Mouse (Mus musculus): Measurements from ENCODE around the gene Cdh4.

Gene Cdh4

DNA sequence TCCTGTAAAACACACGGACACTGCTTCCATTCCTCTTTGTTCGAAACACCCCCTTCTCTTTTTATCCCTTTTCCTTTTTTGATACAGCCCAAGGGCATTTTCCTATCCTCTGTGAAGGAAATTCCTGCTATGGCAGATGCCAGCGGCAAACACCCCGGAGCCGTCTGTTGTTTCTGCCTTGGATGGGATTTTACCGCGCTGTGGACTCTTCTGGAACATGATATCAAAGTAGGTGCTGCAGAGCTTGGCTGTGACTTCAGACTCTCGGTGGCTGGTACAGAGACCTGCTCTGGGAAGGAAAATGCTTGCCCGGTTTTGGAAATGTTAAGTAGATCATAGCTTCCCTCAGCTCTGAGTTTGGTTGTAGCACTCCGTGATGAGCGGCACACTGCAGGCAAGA, 156.7 kb downstream of the Cdh4 start:
- DNase-seq (ENCODE audit: low read depth), result no peak

- DNase-seq (ENCODE audit: low read depth), result no peak
These were observed 157.7 kb downstream of the Cdh4 start for GRCm38 (mm10) chr2:179599886-179600285.

- no peak for DNase-seq (ENCODE audit: low read depth)
These were observed 158.1 kb downstream of the Cdh4 start for GRCm38 (mm10) chr2:179600347-179600746.

DNA sequence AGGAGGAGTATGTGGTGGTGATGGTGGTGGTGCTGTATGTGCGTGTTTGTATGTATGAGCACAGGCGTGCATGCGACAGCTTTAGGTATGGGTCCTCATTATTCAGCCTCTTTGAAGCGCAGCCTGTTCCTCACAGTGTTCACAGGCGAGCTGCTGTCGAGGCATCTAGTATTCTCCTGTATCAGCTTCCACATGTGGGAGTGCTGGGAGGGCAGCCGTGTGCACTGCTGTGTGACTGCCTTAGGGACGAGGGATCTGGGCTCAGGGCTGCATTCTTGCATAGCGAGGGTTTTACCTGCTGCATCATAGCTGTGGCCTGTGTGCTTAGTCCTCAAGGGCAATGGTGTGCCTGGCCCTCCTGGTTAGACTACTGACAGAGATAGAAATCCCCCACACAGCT, 158.9 kb downstream of the Cdh4 start:
- no peak for DNase-seq (ENCODE audit: low read depth)

DNA sequence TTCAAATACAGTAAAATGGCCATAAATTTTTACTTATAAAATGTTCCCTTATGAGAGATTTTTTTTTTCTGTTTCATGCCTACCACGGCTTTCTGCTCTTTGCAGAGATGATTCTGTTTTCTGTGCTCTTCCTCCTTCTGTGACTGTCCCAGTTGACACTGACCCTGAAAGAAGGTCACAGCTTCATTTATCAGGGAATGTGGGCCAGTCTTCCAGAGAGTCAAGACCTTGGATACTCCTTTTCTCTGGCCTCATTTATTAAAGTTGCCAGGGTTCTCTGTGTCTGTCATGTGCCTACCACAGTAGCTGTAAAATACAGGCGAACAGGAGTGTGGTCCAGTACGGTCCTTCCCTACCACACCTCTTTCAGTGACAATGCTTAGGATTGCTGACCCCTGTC, 162.5 kb downstream of the Cdh4 start:
- DNase-seq (ENCODE audit: low read depth), result no peak

DNA sequence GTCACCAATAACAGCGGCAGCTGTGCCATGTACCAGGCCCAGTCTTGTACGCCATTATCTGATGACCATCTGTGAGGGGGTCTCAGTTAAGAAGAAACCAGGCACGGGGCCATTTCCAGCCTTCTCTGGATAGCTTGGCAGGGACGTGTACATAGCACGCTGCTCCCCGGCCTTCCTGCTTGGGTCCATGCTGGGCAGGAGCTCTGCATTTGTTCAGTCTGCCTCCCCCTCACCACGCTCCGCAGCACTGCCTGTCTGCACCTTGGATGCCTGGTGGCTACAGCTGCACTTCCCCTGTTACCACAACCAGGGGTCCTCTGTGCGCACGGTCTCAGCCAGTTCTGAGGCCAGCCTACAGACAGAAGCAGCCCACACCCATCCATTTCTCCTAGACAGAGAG, 163.0 kb downstream of the Cdh4 start:
- DNase-seq (ENCODE audit: low read depth), result no peak

- no peak for DNase-seq (ENCODE audit: low read depth)
These were observed 164.1 kb downstream of the Cdh4 start for GRCm38 (mm10) chr2:179606341-179606740.

DNA sequence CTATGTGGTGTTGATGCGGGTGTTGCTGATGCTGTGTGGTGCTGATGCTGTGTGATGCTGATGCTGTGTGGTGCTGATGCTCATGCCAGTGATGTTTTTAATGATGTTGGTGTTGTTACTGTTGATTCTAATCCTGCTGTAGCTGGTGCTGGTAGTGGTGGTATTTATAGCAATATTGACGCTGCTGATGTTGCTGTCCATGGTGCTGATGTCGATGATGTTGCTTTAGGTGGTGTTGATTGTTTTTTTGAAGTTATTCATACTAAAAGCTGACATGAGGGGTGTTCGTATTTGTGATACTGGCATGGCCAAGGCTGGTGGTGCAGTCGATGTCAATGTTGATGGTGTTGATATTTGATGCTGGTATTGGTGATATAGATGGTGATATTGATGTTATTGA, 173.7 kb downstream of the Cdh4 start:
- no peak for DNase-seq (ENCODE audit: low read depth)

GRCm38 (mm10) chr2:179623643-179624473, 181.6 kb downstream of the Cdh4 start:
- no peak for DNase-seq (ENCODE audit: low read depth)

GRCm38 (mm10) chr2:179627563-179627962, 185.3 kb downstream of the Cdh4 start:
- DNase-seq (ENCODE audit: low read depth), result no peak

- DNase-seq (ENCODE audit: low read depth), result no peak
These were observed 188.5 kb downstream of the Cdh4 start for GRCm38 (mm10) chr2:179630720-179631119.

- DNase-seq (ENCODE audit: low read depth), result no peak
These were observed 198.5 kb downstream of the Cdh4 start for GRCm38 (mm10) chr2:179640576-179641301.

GRCm38 (mm10) chr2:179648573-179649263, 206.5 kb downstream of the Cdh4 start:
- peak; percentile 53 for DNase-seq (ENCODE audit: low read depth)

- DNase-seq (ENCODE audit: low read depth), result peak; percentile 31
These were observed 207.1 kb downstream of the Cdh4 start for GRCm38 (mm10) chr2:179649370-179649769.

- DNase-seq (ENCODE audit: low read depth), result no peak
These were observed 207.9 kb downstream of the Cdh4 start for GRCm38 (mm10) chr2:179650168-179650567.

DNA sequence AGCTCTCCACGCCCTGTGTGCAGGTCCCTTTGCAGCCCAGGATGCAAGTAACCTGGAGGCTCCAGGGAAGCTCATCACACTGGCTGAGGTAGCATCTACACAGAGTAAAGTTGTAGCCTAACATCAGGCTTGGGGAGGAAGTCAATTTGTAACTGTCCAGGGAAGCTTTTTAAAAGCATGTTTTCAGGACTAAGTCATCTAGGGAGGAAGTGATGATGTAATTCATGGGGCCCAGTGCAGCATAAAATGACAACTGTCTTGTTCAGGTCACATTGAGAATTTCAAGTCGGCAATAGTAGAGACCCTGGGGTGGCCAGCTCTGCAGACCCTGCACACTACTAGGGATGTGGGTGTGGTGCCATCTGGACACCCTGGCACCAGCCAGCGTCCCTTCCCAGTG, 213.3 kb downstream of the Cdh4 start:
- DNase-seq (ENCODE audit: low read depth), result no peak

DNA sequence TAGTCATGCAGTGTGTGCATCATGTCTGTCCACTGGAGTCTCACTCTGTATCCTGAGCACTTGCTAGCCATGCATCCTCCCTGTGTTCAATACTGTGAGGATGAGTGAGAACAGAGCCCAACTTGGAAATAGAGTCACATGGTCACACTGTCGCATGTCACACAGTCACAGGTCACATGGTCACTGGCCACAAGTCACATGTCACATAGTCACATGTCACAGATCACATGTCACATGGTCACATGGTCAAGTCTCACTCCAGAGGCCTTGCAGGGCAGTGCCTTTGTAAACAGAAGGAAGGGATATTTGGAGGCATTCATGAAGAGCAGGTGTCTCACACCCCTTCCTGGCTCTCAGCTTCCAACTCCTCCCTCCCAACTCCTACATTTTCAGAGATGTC, 217.0 kb downstream of the Cdh4 start:
- DNase-seq (ENCODE audit: low read depth), result no peak

GRCm38 (mm10) chr2:179661998-179662714, 219.9 kb downstream of the Cdh4 start:
- no peak for DNase-seq (ENCODE audit: low read depth)

DNA sequence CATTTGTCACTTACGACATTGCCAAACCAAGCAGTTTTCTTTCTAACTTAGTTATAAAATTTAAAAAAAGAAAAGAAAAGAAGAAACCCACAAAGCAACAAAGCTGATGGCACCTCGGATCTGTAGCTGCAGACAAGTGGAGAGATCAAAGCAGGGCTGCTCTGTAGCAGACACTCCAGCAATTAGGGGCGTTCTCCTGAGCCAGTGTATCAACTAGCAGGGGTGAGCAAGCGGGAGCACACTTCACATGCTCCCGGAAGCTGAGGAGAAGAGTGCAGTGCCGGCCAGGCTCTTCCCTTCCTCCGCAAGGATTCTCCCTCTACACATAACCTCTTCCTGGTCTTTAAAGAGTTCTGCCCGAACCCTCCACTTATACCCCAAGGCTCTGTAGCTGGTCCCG, 220.5 kb downstream of the Cdh4 start:
- DNase-seq (ENCODE audit: low read depth), result no peak

DNA sequence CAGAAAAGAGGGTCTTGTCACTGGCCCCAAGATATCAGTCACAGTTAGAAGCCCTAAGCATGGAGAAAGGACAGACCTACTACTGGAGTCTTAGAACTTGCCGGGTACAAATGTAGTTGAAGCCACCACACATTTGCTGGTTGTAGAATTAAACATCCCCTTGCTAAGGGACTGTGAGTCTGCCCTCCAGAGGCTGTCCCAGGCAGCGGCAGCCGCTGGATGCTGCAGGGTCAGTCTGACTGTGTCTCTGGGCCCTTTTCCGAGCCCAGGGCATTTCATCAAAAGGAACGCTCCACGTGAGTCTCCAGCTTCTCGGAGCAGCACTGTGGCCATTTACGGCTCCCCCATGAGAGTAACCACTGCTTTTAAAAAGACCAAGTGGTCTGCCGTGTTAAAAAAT, 221.4 kb downstream of the Cdh4 start:
- DNase-seq (ENCODE audit: low read depth), result no peak

DNA sequence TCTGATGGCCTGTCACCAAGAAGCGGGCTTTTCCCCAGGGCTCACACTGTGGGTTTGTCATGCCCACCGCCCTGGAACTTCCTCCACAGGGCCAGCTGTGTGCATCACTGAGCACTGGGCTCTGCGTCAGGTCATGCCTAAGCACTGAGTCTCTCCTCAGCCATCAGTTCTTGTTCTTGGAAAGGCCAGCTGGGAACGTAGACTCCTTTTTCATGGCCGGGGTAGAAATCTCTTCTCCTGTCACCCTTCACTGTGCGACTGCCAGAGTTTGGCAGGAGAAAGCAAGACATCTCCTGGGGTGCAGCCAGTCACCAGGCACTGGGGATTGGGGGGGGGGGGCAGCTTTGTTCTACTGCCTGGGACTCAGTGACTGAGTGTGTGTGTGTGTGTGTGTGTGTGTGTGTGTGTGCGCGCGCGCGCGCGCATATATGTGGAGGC, 222.0 kb downstream of the Cdh4 start:
- no peak for DNase-seq (ENCODE audit: low read depth)

DNA sequence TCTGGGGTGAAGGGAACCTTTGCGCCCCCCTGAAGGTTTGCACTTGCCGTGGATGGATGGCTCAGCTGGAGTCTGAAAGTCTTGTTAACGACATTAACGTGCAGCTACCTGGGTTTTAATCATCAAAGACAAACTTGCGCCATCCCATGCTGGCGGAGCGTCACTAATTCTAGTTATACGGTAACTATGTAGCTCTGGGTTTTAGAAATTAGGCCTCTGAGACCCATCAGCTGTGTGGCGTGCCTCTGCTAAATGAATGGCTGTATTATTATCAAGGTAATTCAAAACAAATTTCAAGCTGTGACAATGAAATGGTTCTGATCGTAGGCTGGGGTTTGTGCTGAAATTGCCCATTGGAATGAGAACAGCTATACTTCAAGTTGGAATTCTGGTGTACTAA, 228.5 kb downstream of the Cdh4 start:
- DNase-seq (ENCODE audit: low read depth), result no peak
